Mouse (Mus musculus) lung, postnatal 0 days (tissue): ENCODE measurements around the gene Ccdc38.

Source experiments
- CTCF ChIP-seq: IDR thresholded peaks from 2 replicates; pipeline ENCODE4 v1.5.1; 2016; ENCODE audit warnings: antibody characterized with exemption, mild to moderate bottlenecking
- EP300 ChIP-seq: IDR thresholded peaks from 2 replicates; pipeline ENCODE4 v1.6.1; 2016; ENCODE audit warnings: antibody characterized with exemption, mild to moderate bottlenecking, control low read depth

DNA sequence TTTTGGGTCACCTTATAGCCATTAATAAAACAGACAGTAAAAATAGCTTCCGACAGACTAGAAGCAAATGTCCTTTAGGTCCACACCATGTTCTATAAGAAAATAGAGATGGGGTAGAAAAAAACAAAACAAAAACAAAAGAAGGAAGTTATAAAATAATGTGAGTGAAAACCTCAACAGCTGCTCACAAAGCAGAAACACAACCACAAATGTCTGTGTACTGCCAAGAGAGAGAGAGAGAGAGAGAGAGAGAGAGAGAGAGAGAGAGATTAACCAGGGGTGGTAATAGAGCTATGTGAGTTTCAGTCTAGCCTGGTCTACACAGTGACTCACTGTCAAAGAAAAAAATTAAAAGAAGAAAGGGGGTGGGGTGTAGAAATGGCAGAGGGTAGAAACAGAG is 1.2 kb downstream of the Ccdc38 start:
- TF ChIP-seq CTCF = no peak
- no peak for TF ChIP-seq EP300
